Mouse (Mus musculus) gastrocnemius, postnatal 10 days (tissue): Measurements from ENCODE around the gene Msl1. TPM values are rescaled to one million over a fixed set of nuclear protein-coding genes. Genes with fewer than 3 reads are reported as not detected.
"Not testable (repeated sequence)": the region's sequence is repeated elsewhere in the genome, so short reads cannot be mapped to it uniquely, and the experiment has no call there.

ENCODE experiments used
- DNase-seq: peaks from one replicate; pipeline ENCODE4 v3.0.0; 2021; ENCODE audit warnings: mixed read lengths
- total RNA-seq, 2 experiments: library from RNA; stranded (reverse); gene quantifications; 2 replicates each; pipeline ENCODE4 v1.2.3; 2021

Msl1 gene
- total RNA-seq, 2 experiments from 2014 or later: 62.6 to 74.1 TPM

DNA sequence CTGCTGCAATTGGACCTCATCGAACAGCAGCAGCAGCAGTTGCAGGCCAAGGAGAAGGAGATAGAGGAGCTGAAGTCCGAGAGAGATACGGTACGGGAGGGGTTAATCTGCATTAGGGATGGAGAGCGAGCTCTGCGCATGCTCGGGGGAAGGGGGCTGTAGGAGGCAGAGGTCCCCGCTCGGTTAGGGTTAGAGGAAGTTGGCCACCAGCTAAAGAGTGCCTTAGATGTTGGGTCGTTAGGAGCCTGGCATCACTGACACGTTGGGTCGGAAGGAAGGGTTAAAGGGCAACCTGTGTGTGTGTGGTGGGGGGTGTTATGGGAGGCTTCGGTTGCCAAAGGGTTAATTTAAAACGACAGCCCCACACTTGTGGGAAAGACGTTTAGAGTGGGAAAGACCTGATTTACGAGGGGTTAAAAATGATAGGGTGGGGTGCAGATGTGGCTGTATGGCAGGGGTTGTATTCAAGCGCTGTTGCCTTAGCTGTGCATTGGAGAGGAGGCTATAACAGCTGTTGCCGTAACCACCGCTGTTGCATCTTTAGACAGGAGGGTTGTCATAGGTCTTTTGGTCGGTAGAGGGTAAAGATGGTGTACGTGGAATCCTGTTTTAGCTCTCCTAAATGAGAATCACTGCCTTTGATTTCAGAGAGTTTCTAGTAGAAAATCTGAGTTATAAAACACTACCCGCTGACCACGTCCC is 1.4 kb downstream of the Msl1 start:
- peak; percentile 75 for DNase-seq

DNA sequence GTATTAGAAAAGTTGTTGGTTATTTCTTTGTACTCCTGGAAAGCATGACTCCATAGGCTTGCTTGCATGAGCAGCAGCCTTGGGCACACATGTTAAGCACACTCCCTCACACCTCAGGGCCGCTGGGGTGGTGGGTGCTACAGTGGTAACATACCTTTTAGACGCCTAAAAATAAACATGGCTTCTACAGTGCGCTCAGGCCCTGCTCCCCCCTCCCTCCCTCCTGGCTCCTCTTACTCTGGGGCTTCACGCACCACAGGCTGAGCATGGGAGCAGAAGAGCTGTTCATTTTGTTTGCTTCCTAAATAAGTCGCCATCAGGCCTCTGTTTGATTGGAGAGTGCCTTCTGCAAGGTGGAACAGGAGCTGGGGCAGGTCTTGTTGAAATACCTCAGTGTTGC is 2.0 kb downstream of the Msl1 start:
- no peak for DNase-seq

- DNase-seq: no peak
Observed at GRCm38 (mm10) chr11:98797909-98798308, 2.6 kb downstream of the Msl1 start.

- DNase-seq: no peak
Observed at GRCm38 (mm10) chr11:98804605-98805004, 9.3 kb downstream of the Msl1 start, which contains the start of gene Casc3. Casc3 (plus strand) TSS chr11:98804905.

- no peak for DNase-seq
Observed at GRCm38 (mm10) chr11:98808417-98808816, 13.1 kb downstream of the Msl1 start.

- DNase-seq: peak; percentile 97
Observed at GRCm38 (mm10) chr11:98809457-98810290, 14.4 kb downstream of the Msl1 start.

DNA sequence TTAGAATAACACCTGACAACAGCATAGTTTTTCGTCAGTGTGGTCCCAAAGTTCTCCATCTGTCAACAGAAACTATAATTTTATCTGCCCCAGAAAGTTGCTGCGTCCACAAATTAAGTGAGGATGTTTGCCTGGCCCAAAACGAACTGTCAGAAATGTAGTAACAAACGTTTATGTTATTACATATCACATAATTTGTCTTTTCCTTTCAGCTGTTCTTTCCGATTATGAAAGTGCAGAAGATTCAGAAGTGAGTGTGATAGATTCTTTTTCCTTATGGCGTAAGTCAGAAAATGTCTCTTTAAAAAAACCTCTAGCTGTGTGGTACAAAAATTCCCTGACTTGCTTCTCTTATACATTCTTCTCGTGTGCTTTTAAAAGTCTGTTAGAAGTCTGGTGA is 15.4 kb downstream of the Msl1 start:
- no peak for DNase-seq

- DNase-seq: no peak
Observed at GRCm38 (mm10) chr11:98816706-98817239, 21.5 kb downstream of the Msl1 start.

DNA sequence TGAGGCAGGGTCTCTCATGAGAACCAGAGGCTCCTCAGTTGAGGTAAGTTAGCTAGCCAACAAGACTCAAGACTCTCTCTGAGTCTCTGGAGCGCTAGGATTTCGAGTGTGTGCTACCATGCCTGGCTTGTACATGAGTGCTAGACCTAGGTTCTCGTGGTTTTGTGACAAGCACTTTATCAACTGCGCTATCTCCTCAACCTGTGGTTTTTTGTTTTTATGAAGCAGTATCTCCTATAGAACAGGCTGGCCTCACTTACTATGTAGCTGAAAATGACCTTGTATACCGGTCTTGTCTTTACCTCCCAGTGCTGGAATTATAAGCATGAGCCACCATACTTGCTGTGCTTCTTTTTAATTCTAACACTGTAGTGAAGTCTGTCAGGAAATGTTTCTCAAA is 25.7 kb downstream of the Msl1 start:
- no peak for DNase-seq

DNA sequence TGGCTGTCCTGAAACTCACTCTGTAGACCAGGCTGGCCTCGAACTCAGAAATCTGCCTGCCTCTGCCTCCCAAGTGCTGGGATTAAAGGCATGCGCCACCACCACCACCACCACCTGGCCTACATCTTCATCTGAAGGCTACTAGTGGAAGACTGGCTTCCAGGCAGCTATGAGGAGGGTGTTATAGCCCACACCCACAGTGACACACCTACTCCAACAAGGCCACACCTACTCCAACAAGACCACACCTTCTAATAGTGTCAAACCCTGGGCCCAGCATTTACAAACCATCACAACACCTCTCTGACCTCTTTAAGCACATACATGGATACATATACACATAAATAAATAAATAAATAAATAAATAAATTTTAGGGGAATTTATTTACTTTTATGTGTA is 30.8 kb downstream of the Msl1 start:
- DNase-seq: not testable (repeated sequence)

DNA sequence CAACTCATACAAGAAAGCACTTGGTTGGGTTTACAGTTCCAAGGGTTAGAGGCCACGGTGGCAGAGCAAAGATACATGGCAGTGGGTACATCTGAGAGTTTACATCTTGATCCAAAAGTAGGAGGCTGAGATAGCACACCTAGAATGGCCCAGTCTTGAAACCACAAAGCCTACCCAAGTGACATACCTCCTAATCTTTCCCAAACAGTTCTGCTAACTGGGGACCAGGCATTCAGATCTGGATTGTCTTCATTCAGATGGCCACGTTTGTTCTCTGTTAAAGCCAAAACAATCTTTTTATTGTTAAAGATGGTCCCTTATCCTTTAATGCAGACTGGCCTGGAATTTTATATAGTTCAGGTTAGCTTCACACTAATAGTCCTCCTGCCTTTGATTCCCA is 32.6 kb downstream of the Msl1 start:
- DNase-seq: no peak

- DNase-seq: no peak
Observed at GRCm38 (mm10) chr11:98829091-98829775, 33.9 kb downstream of the Msl1 start.

- DNase-seq: no peak
Observed at GRCm38 (mm10) chr11:98829875-98830274, 34.6 kb downstream of the Msl1 start.

- no peak for DNase-seq
Observed at GRCm38 (mm10) chr11:98835296-98835695, 40.0 kb downstream of the Msl1 start.

GRCm38 (mm10) chr11:98835725-98836124 is 40.4 kb downstream of the Msl1 start:
- DNase-seq: no peak

GRCm38 (mm10) chr11:98836128-98836527 is 40.8 kb downstream of the Msl1 start:
- DNase-seq: no peak

GRCm38 (mm10) chr11:98836651-98837141 is 41.4 kb downstream of the Msl1 start, which contains the start of gene Rapgefl1:
Rapgefl1 (plus strand) TSS chr11:98836785.
- peak; percentile 86 for DNase-seq

GRCm38 (mm10) chr11:98837231-98837704 is 42.0 kb downstream of the Msl1 start:
- DNase-seq: peak; percentile 26

- DNase-seq: no peak
Observed at GRCm38 (mm10) chr11:98837917-98838316, 42.6 kb downstream of the Msl1 start.

DNA sequence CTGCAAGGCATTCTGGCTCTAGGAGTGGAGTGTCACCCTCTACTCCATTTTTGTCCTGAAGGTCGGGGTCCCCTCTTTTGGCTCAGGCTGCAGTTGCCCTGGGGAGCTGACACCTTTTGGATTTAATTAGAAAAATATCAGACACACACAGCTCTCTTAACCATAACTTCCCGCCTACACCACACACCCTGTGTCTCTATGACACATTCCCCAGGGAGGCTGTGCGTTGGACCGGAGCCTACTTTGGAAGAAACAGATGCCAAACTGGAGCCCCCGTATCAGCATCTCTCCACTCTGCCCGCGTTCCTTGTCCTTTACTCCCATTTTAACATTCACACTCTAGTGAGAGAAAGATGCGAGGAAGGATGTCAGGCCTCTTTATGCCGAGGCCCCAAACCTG is 43.2 kb downstream of the Msl1 start:
- no peak for DNase-seq

GRCm38 (mm10) chr11:98839402-98839801 is 44.1 kb downstream of the Msl1 start:
- DNase-seq: no peak

DNA sequence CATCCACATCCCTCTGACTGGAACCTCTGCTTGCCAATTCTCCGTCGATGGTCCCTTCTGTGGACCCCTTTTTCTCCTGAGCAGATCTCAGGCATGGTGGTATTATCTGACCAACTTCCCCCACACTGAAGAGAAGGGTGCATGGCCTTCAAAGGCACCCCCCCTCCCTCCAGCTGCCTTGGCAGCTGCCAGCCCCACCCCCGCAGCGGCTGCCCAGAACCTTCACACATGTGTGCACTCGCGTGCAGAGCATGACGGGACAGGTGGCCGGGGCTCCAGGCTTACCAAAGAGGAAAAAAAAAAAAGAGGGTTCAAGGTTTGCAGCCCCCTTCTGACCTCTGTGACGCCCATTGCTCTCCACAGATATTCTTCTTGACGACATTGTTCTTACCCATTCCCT is 44.6 kb downstream of the Msl1 start:
- no peak for DNase-seq
